Mouse (Mus musculus) T-helper 1 cell (primary cell): ENCODE measurements at regions not wholly inside any gene's neighbourhood (a gene's known extent, or its start where the extent isn't known, plus 50 kb on each side); places are given as distances from the start of the nearest gene placed in this dataset.

Experiments used
- in situ Hi-C: fragments of 300-600 bp; cut with MboI, MseI; formaldehyde crosslinking; loops from one replicate; pipeline ENCODE4 v1.15.1; 2025; ENCODE audit warnings: high pct_unique_total_duplicates

DNA sequence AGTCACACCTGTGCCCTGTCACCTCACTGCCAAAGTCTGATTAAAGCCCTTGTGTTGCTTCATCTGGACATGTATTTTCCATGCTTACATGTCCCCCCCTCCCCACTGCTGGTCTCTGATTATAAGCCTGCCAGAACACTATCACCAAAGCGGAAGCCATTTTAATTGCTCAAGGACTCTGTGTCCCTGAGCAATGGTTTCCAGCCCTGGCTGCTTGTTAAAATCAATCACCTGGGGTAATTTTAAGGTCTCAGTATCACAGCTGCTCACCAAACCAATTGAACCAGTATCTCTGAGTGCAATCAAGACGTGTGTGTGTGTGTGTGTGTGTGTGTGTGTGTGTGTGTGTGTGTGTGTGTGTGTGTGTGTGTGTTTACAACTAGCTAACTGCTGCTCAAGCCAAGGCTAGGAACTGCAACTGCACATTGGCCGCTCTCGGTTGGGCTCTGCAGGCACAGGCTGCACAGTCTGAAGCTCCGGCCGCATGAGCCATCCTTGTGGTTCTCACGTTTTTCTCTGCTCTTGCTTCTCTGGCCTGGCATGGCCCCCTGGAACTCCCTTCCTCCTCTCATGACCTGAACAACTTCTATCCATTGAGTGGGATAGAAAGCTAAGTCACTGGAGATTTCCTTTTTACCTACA lies 96.3 kb upstream of the Arntl start:
- in situ Hi-C loops: no loop called here

DNA sequence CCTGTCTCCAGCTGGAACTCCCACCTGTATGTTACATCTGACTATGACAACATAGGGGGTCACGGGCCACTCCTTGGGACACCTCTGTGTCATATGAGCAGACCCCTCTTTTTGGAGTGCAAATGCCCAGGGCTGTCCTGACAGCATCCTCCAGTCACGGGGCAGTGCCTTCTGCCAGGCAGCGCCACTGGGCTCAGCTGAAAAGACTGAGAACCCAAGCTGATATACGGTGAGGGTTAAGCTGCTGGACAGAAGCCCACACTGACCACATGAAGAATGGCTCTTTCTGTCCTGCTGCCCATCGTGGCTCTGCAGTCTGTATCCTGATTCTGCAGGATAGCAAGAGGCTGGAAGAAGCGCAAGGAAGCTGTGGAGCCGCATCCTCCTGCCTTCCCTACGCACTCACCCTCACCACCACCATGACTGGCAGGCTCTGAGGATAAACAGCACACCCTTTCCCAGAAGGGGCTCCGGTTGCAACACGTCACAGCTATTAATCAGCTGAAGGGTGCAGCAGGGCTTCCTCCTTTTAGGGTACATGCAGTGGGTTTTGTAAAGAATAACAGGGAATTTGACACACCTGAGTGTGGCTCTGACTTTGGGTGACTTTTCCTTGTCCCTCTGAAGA lies 93.9 kb upstream of the Arntl start:
- in situ Hi-C loops: no loop called here

DNA sequence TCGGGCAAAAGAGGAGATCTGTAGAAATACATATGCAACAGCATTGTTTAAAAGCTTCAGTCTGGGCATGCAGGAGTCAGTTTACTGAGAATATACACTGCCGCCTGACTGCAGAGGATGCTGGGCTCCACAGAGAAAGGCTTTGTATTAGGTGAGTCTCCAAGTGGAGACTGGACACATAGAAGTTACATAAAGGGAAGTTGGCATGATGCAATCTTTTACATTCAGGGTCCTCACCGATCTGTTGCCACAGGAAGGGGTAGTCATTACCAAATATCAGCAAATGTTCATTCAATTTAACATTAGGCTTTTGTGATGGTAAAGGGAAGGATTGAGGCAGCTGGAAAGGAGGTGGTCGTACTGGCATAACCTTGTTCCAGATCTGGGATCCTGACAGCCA lies 89.7 kb upstream of the Arntl start:
- in situ Hi-C loops: no loop called here

DNA sequence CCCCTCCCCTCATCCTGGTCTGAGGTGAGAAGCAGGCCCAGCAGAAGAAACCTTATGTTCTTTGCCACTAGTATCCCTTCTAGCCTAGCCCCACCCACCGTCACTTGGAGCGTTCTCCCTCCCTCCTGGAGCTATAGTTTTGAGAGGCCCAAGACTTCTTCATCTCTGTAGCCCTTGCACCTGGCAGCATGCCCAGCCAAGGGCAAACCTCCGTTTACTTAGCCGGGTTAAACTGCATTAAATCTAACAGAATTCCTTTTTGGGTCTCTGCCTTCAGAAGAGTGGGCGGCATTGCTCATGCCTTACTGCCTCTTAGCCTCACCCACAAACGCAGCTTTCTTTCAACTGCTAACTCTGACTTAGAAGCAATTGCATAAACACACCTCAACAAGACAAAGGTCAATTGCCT lies 85.3 kb upstream of the Arntl start:
- in situ Hi-C loops: loop anchor here (5.0 kb wide), 1 partner anchor 95 kb away; no protein-coding TSS in a partner anchor

DNA sequence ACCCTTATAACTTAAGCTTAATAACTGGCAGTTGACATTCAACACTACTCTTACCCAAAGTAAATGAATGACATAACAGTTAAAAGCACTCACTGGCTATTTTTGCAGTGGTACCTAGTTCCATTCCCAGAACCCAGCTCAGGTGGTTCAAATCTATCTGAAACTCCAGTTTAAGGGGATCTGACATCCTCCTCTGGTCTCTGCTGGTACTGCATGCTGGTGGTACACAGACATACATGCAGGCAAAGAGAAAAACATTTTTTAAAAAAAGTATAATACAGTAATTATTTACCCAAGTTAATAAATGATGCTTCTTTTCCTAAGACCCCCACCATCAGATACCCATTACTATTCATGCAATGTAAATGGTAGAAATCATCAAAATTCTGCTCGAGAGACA lies 81.3 kb upstream of the Arntl start:
- in situ Hi-C loops: loop anchor here (5.0 kb wide), 1 partner anchor 204 kb away; no protein-coding TSS in a partner anchor

DNA sequence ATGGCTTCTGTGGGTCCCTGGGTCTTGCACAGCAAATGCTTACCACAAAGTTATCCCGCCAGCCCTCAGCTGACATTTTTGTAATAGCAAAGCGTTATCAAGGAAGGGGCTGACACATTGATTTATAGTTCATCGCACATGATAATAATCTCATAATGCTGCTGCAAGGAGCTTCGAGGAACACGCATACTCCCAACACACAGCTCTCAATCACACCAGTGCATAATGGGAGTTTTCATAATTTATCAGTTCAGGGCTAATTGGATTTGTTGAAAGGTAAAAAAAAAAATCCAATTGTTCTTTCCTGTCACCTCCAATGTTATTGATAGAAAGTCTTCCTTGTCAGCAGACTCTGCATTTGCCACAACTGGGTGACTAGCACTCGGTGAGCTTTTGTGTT lies 76.7 kb upstream of the Arntl start:
- in situ Hi-C loops: no loop called here

DNA sequence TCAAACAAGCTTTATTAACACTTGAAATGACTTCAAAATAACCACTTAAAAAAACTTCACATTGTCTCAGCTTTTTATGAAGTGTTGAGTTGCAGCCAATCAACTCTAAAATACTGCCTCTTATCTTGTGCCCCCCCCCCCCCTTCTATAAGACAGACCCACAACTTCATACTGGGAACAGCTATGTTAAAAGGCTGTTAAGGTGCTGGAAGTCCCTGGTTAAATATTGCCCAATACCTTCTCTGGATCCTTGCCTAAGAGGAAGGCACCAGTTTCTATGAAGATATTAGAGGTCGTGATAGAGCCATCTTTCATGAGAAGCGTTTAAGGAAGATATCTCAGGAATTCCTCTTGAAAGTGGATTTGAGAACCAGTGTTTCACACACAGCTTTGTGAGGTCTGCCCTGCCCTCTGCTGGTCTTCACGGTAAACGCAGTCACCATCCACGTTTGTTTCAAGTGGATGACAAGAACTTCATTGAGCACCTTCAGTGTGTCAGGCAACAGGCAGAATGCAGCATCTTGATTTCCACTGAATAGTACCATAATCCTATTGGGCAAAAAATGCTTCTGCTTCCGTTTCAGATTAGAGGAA lies 75.2 kb upstream of the Arntl start:
- in situ Hi-C loops: no loop called here

DNA sequence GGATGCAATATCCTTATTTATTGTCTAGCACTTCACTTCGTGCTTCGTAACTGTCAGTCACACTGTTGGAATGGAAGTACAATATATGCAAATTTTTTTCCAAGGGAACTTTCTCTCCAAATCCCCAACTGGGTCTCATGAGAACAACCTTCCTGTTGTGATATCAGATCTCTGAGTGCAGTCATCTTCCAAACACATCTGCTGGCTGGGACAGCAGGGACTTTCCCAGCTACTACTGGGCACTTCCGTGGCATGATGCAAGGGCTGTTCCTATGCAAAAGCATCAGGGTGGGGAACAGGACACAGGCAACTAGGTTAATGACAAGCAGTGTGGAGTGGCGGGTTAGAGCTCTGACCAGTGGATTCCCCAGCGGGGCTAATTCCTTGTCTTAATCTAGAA lies 73.4 kb upstream of the Arntl start:
- in situ Hi-C loops: no loop called here

DNA sequence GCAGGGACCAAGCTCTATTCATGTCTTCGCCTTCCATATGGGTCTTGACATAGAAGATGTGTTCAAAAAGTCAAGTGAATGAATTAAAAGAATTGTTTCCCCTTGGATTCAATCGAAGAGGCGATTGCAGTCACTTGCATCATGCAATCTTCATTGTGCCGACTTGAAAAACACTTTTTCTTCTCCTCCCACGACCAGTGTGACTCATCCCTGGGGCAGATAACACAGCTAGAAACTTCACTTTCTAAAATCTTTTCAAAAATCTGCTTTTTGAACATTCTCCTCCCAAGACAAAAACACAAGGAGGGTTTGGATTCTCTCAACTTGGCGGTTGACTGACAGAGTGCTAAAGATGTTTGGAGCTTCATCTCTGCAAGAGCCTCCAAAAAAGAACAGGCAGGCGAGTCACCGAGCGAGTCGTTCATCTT lies 67.2 kb upstream of the Arntl start:
- in situ Hi-C loops: loop anchor here (5.0 kb wide), 2 partner anchors 112 to 172 kb away; no protein-coding TSS in a partner anchor

DNA sequence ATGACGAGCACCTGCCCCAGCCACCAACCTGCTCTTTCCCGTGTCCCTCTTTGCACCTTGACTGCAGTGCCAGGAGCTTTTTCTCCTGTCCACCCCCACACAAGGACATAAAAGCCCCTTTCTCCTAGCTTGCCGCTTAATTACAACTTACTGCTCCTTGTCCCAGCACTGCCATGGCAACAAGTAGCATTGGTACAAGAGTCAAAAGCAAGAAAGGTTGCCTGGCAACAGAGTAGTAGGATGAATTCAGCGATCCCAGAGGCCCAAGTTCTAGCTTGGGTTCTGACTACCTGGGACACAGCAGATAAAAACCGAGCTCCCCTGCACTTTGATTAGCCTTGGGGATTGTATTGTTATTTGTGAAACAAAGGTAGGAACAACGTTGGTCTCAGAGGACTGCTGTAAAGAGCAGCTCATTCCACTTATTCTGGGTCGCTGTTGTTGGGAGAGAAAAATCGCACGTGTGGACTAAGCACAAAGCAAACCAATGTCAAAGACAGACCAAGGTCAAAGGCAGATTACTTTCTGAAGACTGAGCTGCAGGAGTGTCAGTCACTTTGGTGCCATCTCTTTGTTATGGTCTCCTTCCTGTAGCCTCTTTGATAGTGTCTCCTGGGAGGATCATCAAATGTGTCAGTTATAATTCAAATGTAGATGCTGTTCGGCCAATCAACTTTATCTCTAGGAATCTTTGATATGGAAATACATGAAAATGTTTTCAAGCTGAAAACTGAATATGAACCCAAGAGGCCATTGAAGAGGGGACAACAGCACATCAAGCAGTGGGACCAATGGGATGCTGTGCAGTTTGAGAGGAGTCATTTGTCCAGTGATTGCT lies 65.2 kb upstream of the Arntl start:
- in situ Hi-C loops: loop anchor here (5.0 kb wide), 2 partner anchors 110 to 170 kb away; no protein-coding TSS in a partner anchor

DNA sequence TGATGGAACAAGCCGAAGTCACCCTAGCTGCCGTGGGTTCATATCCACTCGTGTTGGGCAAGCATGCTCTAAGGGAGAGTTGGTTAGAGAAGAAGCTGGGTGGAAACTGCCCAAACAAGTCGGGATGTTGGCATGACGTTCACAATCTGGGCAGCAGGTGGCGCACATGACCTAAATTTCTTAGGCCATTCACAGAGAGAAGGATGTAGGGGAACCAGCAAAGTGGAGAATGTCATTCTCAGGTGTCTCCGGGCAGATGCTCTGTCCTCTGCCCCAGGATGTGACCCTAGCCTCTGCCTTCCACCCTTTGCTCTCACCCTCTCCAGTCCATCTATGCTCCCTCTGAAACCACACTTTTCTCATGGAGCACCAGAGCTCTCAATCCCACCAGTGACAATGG lies 63.7 kb upstream of the Arntl start:
- in situ Hi-C loops: loop anchor here (5.0 kb wide), 2 partner anchors 109 to 169 kb away; no protein-coding TSS in a partner anchor

DNA sequence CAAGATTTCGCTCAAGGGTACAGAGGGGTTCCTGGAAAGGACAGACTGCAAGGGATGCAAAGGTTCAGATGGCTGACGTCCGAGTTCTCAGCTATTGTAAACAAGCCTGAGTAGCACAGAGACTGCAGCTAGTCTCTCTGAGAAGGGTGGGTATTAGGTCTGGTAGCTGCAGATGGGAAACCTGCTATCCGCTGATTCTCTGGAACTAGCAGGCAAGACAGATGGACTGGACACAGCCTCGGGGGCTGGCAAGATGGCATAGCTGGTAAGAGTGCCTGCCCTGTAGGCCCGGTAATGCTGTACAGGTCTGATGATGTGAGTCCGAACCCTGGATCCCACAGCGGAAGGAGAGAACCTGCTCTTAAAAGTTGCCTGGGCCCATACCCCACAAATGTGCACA lies 62.2 kb upstream of the Arntl start:
- in situ Hi-C loops: no loop called here

DNA sequence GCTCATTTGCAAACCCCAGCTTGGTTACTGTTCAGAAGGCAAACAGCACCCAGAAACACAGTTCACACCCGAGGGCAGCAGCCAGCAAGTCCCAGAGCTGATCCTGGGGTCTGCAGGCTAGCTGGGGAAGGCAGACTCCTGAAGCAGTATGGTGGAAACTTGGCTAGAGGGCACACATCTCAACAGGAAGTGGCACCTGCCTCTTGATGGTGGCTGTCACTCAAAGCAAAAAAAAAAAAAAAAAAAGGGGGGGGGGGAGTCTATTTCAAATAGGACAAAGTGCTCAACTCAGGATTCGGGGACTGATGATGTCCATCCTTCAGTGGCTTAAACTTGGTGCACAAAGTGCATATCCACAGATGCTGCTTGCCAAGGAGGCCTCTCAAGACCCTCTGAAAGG lies 61.2 kb upstream of the Arntl start:
- in situ Hi-C loops: no loop called here

DNA sequence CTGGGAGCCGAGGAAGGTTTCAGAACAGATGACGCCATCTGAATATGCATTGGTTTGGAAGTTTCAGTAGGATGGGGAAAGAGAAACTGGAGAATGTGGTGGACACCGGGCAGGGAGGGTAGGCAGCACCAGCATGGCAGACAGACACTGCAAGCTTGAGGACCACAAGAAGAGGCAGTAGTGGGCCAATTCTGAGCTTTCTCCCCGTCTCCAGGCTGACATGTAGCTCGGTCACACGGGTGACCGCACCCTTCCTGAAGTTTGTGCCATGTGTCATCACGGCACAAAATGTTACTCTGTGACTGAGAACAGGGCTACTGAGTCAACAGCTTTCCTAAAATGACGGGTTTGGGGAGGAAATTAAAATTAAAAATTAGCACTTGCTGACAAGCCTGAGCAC lies 60.7 kb upstream of the Arntl start:
- in situ Hi-C loops: no loop called here

DNA sequence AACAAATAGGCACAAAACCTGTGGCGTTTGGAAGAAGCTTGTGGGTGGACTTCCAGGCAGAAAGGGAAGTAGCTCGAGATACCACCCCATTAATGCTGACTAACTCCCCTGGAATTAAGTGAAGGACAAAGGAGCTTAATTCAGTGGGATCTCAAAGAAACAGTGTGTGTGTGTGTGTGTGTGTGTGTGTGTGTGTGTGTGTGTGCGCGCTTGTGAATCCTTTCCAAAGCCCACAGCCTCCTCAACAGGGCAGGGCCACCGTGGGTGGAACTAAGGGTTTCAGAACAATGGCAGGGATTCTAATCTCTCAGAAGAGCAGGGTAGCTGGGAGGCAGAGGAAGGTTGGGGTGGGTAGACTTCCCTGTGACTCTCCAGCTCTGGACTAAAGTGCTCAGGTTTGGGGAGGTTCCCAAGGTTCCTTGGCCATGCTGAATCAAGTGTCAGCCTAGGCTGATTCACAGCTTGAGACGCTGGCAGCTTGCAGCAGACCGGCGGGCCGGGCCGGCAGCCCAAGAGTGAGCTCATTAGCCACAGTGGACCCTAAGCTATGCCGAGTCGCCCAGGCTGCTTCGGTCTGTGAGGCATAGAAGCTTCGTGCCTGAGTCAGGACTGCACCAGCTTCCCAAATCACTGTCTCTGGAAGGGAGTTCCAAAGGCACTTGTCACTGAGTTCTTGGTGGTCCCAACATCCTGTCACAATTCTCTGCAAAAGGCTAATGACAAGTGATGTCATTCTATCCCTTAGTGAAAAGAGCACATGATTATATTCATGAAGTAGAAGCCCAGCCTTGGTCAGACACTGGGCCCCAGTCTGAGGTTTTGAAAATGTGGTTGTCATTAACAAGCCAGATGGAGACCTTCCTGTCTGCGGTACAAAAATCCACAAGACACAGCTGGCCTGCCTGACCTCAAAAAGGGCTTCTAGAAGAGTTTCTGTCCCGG lies 59.6 kb upstream of the Arntl start:
- in situ Hi-C loops: no loop called here

DNA sequence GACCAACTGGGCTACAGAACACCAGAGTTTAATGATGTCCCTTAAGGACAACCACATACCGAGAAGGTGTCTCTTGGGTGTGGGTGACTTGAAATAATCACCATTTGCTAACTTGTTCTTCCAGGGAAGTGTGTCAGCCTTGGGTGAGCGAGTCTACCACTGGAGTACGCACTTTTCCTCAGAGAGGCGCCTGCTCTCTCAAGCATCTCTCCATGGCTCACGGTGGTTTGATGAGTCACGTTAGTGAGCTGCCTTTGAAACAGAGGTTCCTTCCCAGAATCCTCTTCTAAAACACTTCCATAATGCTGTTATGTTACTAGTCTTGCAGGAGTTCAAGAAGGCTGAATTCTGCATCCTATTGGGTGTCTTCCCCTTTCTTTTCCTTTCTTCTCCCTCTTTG lies 58.6 kb upstream of the Arntl start:
- in situ Hi-C loops: no loop called here

DNA sequence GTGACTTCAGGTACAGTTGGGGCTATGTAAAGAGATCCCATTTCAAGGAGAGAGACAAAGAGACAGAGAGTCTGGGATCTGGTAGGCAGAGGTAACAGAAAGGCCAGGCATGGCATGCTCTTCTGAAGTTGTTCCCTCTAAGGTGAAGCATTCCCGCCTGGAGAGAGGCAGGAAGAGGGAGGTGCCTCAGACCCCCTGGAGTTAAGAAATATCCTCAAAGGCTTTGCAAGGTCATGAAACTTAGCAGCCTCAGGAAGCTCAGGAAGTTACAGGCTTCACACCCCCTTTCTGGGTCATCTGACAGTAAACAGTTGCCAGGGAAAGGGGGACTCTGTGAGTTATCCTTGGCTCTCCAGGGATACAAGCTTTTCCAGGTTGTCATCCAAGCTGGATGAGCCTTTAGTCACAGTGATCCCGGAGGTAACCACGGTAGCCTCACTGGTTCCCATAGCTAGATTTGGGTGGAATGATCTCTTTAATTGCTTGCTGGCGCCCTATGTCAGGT lies 57.2 kb upstream of the Arntl start:
- in situ Hi-C loops: no loop called here

DNA sequence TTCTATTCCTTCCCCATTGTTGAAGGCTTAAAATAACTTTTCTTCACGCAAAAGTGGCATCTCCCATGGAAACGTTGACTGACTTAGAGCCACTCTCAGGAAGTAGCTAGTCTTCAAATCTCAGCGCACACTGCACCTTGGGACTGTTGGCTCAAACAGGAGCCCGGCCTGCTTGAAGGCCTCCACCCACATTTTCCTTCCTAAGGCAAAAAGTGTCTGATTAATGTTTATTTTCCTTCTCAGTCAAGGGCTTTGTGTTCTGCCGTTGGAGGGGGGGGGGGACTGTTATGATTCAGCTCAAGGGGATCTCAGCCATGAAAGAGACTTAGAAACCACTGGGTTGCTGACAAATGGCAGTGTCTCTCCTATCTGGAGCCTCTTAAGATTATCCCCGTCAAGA lies 56.5 kb upstream of the Arntl start:
- in situ Hi-C loops: no loop called here

DNA sequence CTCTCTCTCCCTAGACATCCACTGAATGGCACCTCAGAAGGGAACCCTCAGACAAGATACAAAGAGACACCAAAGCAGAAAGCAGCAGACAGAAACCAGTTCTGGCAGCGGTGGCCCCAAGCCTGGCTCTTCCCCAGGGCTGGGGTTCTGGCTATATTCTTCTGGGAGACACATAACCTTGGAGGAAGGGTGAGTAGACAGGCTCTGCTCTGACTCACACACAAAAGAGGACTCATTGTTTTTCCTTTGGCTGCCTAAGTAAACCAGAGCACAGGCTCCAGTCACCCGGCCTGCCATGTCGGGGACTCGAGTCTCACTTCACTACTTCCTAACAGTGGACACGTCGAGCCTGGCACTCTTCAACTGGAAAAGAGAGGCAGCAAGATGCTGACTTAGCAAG lies 55.8 kb upstream of the Arntl start:
- in situ Hi-C loops: no loop called here

DNA sequence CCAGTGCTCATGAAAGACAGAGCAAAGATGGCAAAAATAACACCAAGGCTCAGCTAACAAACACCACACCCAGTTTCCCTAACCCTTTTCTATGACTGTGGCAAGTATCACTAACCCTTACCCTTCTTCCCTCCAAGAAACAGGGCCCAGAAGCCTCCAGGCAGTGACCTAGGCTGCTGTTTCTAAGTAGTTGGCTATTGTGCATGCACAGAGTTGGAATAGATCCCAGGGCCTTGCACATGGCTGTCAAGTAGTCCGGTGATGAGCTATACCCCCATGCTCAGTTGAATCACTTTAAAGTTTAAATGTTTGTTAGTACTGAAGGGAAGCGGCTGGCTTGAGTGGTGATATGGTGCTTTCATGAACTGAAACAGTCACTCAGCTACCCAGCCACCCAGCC lies 53.9 kb upstream of the Arntl start:
- in situ Hi-C loops: no loop called here

DNA sequence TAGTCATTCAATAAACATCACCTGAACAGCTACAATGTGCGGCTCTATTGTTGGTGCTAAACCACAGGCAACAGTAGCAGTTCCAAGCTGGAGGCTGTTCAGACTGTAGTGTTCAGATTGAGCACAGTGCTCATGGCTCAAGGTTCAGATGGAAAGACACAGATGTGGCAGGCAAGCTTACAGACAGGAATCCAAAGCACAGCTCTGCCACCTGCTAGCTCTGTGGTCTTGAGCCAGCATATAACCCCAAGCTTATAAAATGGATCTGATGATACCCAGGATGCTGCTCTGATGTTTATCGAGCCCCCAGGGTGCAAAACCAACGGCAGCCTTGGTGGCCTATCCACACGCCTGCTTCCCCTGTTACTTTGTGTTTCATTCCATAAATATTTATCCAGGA lies 53.2 kb upstream of the Arntl start:
- in situ Hi-C loops: no loop called here
